Mouse (Mus musculus): ENCODE data around the gene Gse1. TPM values are rescaled to one million over a fixed set of nuclear protein-coding genes. Genes with fewer than 3 reads are reported as not detected.

Gse1 gene
- total and polyA plus RNA-seq, 3 experiments = 23.6 to 128 (median 66.9) TPM

DNA sequence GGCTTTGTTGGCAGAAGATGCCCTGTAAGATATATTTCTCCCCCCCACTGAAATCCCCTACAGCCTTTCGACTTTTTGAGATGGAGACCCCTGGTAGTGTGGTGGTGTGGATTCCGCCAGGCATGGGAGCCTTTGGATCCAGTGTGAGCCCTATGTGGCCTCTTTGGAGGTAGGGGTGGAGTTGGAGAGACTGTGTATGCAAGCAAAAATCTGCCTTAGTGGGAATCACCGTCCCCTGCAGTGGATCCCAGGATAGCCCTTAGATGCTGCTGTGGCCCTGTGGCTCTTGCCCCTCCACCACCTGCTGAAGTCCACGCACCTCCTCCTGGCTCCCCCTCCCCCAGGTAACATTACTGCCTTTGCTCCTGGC lies 196.6 kb downstream of the Gse1 start:
- no peak overlapping the region for H3K4me3 ChIP-seq (ENCODE audit: control insufficient read depth in 1 of 2, insufficient read depth in 1 of 2, low read depth in 2 of 2, low read length in 2 of 2)
- H3K9me3 ChIP-seq (replicated peaks; ENCODE audit: insufficient read depth, low read length) = no peaks in the 10 kb centered on the region
- no peaks in the 10 kb centered on the region for H3K79me2 ChIP-seq (ENCODE audit: control insufficient read depth, insufficient read depth, low read length, poor library complexity)
- H3K27ac ChIP-seq (ENCODE audit: control insufficient read depth, low read depth, low read length) = no peak overlapping the region
- peaks cover 0 to 10% of the 10 kb centered on the region in 2 experiments; a peak in 2 of 4 replicates for H3K36me3 ChIP-seq (ENCODE audit: control insufficient read depth in 1 of 2, insufficient read depth in 2 of 2, low read length in 2 of 2)
- H3K9ac ChIP-seq (ENCODE audit: control insufficient read depth, low read depth, low read length, poor library complexity, severe bottlenecking) = no peak overlapping the region
- TF ChIP-seq RAD21 (IDR thresholded peaks at IDR 0.05; ENCODE audit: low read depth, low read length) = no peak
- no peak for TF ChIP-seq CHD1 (IDR thresholded peaks at IDR 0.05; ENCODE audit: low read depth, low read length)
- TF ChIP-seq POLR2A (IDR thresholded peaks at IDR 0.05; ENCODE audit: control insufficient read depth in 1 of 2, insufficient read depth in 1 of 2, low read depth in 1 of 2, low read length in 2 of 2, poor library complexity in 1 of 2) = no peak
- no peak for DNase-seq (ENCODE audit: low read depth, low spot score)
- H3K4me1 ChIP-seq (ENCODE audit: control insufficient read depth in 1 of 2, insufficient read depth in 2 of 2, low read length in 2 of 2) = peaks cover 13 to 47% of the 10 kb centered on the region in 2 experiments
- no peaks in the 10 kb centered on the region for H3K27me3 ChIP-seq (ENCODE audit: control insufficient read depth in 1 of 2, insufficient read depth in 2 of 2, low read length in 2 of 2)

DNA sequence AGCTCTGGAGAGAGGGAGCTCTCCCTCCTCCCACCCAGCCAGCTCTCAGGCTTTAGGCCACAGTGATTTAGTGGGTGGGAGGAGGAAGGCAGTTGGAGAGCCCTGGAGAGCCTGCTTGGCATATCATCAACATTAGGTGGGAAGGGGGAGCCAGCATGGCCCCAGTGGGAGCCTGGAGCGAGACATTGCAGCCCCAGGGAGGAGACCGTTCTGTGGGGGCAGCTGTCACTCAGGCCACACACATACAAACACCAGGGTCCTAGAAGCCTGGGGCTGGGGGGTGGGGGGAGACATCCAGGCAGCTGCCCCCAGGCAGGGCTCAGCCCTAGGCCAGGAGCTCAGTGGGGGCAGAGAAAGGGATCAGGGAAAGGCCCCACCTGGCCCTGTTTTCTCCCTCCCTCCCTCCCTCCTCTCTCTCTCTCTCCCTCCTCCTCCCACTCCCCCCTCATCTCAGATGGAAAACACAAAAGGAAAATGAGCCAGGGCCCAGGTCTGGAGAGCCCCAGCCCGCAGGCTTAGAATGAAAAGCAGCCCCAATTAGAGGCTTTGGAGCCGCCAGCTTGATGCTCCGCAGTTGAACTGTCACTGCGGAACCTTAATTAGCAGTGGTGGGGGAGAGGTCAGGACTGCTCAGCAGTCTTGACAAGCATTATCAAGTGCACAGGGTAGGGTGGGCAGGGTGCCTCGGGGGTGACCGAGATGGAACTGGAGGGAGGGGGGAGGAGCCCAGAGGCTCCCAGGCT lies 197.1 kb downstream of the Gse1 start:
- H3K9me3 ChIP-seq (replicated peaks; ENCODE audit: insufficient read depth, low read length) = no peaks in the 10 kb centered on the region
- H3K79me2 ChIP-seq (ENCODE audit: control insufficient read depth, insufficient read depth, low read length, poor library complexity) = no peaks in the 10 kb centered on the region
- DNase-seq (ENCODE audit: low read depth, low spot score) = no peak
- TF ChIP-seq KAT2A (conservative IDR thresholded peaks at IDR 0.05; ENCODE audit: low read depth, low read length) = no peak
- TF ChIP-seq MAFK (IDR thresholded peaks at IDR 0.05; ENCODE audit: borderline replicate concordance, low read depth, low read length) = no peak
- no peak for TF ChIP-seq TAL1 (IDR thresholded peaks at IDR 0.05; ENCODE audit: low read length)
- no peak for TF ChIP-seq HCFC1 (IDR thresholded peaks at IDR 0.05; ENCODE audit: low read depth, low read length)
- no peak for TF ChIP-seq ZC3H11A (IDR thresholded peaks at IDR 0.05; ENCODE audit: low read depth, low read length)
- TF ChIP-seq GABPA (IDR thresholded peaks at IDR 0.05; ENCODE audit: low read depth, low read length) = no peak
- no peak for TF ChIP-seq MXI1 (IDR thresholded peaks at IDR 0.05; ENCODE audit: low read depth, low read length)
- TF ChIP-seq ZMIZ1 (IDR thresholded peaks at IDR 0.05; ENCODE audit: low read depth, low read length) = no peak
- no peak for TF ChIP-seq MAZ (IDR thresholded peaks at IDR 0.05; ENCODE audit: low read depth, low read length)
- no peak for TF ChIP-seq SMC3 (IDR thresholded peaks at IDR 0.05; ENCODE audit: low read depth, low read length)
- H3K36me3 ChIP-seq (ENCODE audit: control insufficient read depth in 1 of 2, insufficient read depth in 2 of 2, low read length in 2 of 2) = peaks cover 0 to 9% of the 10 kb centered on the region in 2 experiments; a peak in 2 of 4 replicates
- H3K9ac ChIP-seq (ENCODE audit: control insufficient read depth, low read depth, low read length, poor library complexity, severe bottlenecking) = no peak overlapping the region
- H3K27ac ChIP-seq (ENCODE audit: control insufficient read depth, low read depth, low read length) = no peak overlapping the region
- H3K4me1 ChIP-seq (ENCODE audit: control insufficient read depth in 1 of 2, insufficient read depth in 2 of 2, low read length in 2 of 2) = peaks cover 13 to 42% of the 10 kb centered on the region in 2 experiments
- no peaks in the 10 kb centered on the region for H3K27me3 ChIP-seq (ENCODE audit: control insufficient read depth in 1 of 2, insufficient read depth in 2 of 2, low read length in 2 of 2)
- H3K4me3 ChIP-seq (ENCODE audit: control insufficient read depth in 1 of 2, insufficient read depth in 1 of 2, low read depth in 2 of 2, low read length in 2 of 2) = no peak overlapping the region

DNA sequence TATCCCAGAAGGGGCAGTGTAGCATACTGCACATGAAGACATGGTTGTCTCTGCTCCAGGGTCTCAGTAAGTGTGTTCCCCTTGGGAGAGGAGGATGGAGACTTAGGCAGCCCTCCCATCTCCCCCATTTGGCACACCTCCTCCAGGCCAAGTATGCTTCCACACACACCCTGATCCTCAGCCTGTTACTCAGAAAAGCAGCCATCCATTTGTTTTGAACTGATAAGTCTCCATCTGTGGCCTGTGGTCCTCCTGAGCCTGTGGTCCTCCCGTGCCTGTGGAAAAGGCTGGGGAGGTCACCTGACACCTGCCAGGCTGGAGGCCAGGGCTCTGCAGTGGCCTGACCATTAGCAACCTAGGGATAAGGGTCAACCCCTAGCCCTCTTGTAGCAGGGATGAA lies 197.8 kb downstream of the Gse1 start:
- Histone ChIP-seq H3K27me3 (ENCODE audit: control insufficient read depth in 1 of 2, insufficient read depth in 2 of 2, low read length in 2 of 2) (no peaks in the 10 kb centered on the region), H3K4me1 (ENCODE audit: control insufficient read depth in 1 of 2, insufficient read depth in 2 of 2, low read length in 2 of 2) (peaks cover 10 to 36% of the 10 kb centered on the region in 2 experiments), H3K4me3 (ENCODE audit: control insufficient read depth in 1 of 2, insufficient read depth in 1 of 2, low read depth in 2 of 2, low read length in 2 of 2) (no peak overlapping the region), H3K9ac (ENCODE audit: control insufficient read depth, low read depth, low read length, poor library complexity, severe bottlenecking) (no peak overlapping the region), H3K27ac (ENCODE audit: control insufficient read depth, low read depth, low read length) (no peak overlapping the region), H3K9me3 (replicated peaks; ENCODE audit: insufficient read depth, low read length) (no peaks in the 10 kb centered on the region), H3K36me3 (ENCODE audit: control insufficient read depth in 1 of 2, insufficient read depth in 2 of 2, low read length in 2 of 2) (peaks cover 0 to 8% of the 10 kb centered on the region in 2 experiments; a peak in 2 of 4 replicates), H3K79me2 (ENCODE audit: control insufficient read depth, insufficient read depth, low read length, poor library complexity) (no peaks in the 10 kb centered on the region)
- DNase-seq (ENCODE audit: low read depth, low spot score) = no peak
- TF ChIP-seq TAL1 (IDR thresholded peaks at IDR 0.05; ENCODE audit: low read length) (peak; percentile 36), TBP (IDR thresholded peaks at IDR 0.05; ENCODE audit: low read depth, low read length) (no peak), USF1 (IDR thresholded peaks at IDR 0.05; ENCODE audit: low read depth, low read length) (peak; percentile 42; the same call in 1 of the 2 replicates), MYC (IDR thresholded peaks at IDR 0.05; ENCODE audit: low read depth, low read length) (no peak), JUND (IDR thresholded peaks at IDR 0.05; ENCODE audit: low read depth, low read length) (no peak)

Measured in MEL (cell line).